Mouse (Mus musculus): ENCODE data around the gene Hoxd12.

Gene Hoxd12

DNA sequence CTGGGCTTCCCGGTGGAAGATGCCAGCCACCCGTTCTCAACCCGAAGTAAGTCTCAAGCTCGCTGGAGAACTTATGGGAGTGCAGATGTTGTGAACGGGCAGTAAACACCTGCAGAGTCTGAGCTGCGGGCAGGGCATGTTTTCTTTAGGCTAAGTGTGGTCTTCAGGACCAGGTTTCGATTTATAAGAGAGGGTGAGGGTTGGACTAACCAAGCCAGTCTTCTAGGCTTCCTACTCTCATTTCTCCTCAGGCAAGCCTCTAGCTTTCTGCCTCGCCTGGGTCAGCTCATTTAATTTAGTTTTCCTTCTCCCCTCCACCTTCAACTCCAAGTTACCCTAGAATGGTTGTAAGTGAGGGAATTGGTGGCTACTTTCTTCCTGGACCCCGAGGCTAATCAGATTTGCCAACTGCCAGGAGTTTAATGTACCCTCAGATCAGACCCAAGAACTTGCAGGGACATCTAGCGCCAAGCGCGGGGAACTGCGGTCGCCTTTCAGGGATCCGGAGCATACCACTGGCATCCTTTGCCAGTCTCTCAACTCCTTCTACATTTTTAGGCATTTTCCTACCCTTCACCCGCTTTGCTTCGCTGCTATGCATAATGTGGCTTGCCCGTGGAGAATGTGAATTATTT lies 11.4 kb upstream of the Hoxd12 start:
- peak in 1 of 2 experiments; percentile 65 for DNase-seq (ENCODE audit: low spot score in 2 of 2)

DNA sequence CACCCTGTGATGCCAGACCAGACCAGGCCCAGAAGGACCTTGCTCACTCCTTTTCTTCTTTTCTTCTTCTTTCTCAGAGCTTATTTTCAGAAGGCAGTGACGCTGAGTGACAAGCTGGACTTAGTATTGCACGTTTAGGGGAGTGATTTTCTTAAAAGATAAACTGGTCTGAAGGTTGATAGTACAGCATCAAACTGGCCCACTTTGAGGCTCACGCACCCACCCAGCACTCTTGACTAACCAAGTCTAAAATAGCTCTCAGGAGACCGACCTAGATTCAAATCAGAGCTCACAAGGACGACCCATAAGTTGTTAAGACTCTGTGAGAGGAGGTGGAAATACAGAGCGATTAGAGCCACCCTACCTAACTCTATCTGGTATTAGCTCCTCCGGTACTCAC lies 8.4 kb upstream of the Hoxd12 start:
- DNase-seq (ENCODE audit: low spot score in 2 of 2): no peak

GRCm38 (mm10) chr2:74667191-74667841 lies 7.5 kb upstream of the Hoxd12 start:
- no peak for DNase-seq (ENCODE audit: low spot score in 2 of 2)

GRCm38 (mm10) chr2:74667842-74668357 lies 6.9 kb upstream of the Hoxd12 start, which contains the start of gene Hoxd13:
Gene Hoxd13, plus strand, starts transcription at chr2:74668310.
- no peak for DNase-seq (ENCODE audit: low spot score in 2 of 2)

DNA sequence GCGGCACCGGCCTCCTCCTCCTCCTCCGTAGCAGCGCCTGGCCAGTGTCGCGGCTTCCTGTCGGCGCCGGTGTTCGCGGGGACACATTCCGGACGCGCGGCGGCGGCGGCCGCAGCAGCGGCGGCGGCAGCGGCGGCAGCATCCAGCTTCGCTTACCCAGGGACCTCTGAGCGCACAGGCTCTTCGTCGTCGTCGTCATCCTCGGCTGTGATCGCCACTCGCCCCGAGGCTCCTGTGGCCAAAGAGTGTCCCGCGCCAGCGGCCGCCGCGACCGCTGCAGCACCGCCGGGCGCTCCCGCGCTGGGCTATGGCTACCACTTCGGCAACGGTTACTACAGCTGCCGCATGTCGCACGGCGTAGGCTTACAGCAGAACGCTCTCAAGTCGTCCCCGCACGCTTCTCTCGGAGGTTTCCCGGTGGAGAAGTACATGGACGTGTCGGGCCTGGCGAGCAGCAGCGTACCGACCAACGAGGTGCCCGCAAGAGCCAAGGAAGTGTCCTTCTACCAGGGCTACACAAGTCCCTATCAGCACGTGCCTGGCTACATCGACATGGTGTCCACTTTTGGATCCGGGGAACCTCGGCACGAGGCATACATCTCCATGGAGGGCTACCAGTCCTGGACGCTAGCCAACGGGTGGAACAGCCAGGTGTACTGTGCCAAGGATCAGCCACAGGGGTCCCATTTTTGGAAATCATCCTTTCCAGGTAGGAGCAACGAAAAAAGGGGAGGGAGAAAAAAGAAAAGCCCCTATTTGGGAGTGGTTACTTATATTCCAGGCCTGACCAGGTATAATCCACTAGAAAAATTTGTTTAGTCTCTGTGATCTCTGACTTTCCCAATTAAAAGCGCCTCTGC lies 6.2 kb upstream of the Hoxd12 start:
- DNase-seq (ENCODE audit: low spot score in 2 of 2): no peak

DNA sequence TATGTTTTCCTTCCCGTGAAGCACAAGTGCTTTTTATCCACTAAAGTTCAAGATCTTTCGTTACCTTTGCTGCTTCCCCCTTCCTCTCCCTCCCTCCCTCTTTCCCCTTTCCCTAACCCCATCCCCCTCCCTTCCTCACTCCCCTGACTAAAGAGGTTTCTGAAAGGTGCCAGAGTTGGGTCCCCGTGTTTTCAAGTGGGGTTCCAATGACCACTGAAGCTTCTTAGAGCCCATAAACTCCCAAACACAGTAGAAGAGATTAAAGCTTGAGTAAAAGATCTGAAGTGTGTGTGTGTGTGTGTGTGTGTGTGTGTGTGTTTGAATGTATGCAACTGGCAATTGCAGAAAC lies 5.6 kb upstream of the Hoxd12 start:
- DNase-seq (ENCODE audit: low spot score in 2 of 2): no peak

DNA sequence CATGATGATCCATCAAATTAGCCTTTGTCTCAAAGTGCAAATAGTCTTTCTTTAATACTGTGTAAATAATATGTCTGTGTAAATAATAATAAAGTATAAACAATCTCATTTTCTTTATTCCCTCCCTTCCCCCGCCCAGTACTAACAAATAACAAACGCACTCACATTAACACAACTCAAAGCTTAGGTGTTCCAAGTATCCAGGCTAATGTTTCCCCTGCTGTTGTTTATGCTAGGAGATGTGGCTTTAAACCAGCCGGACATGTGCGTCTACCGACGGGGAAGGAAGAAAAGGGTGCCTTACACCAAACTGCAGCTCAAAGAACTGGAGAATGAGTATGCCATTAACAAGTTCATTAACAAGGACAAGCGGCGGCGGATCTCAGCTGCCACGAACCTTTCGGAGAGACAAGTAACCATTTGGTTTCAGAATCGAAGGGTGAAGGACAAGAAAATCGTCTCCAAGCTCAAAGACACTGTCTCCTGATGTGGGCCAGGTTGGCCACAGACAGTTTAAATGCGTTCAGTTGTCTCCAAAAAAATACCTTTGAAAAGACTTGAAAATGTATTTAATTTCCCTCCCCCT lies 5.1 kb upstream of the Hoxd12 start:
- DNase-seq (ENCODE audit: low spot score in 2 of 2): no peak

DNA sequence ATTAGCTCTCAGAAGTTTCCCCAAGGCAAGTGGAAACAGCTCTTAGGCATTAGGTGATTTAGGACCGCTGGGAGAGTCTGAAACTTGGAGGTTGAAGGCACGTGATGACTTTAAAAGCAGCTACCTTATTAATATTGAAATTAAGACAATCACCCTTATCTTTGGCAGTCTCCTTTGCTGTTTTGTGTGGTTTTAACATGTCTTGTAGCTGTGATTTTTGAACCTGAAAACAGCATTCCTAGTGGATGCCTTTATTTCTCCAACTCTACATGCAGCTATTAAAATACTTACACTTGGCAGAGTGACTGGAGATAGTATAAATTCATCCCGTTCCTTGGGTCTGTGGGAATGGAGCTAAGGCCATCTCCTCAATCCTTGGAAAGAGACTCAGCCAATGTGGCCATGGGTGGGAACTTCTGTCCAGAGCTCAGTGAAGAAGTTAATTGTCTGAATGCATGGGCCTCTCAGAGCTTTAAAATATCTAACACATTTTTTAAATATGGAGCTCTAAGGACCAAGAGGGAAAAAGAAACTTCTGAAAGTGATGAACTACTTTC lies 4.1 kb upstream of the Hoxd12 start:
- no peak for DNase-seq (ENCODE audit: low spot score in 2 of 2)

DNA sequence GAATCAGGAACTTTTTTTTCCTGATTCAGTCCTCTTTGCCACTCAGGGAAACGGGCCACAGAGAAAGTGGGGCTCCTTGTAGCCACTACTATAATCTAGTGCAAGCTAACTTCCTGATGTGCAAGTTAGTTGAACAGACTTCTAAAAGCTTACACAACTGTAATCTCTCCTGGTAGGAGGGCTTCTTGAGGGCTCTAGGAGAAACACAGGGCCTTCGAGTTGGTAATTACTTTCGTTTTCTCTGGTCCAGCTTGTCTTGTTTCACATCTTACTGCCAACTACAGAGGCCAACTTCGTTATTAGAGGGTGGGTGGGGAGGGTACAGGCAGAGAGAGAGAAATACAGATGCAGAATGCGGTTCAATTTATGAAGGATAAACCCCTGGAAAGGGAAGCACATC lies 3.0 kb upstream of the Hoxd12 start:
- DNase-seq (ENCODE audit: low spot score in 2 of 2): no peak

GRCm38 (mm10) chr2:74672481-74673362 lies 2.1 kb upstream of the Hoxd12 start:
- no peak for DNase-seq (ENCODE audit: low spot score in 2 of 2)

DNA sequence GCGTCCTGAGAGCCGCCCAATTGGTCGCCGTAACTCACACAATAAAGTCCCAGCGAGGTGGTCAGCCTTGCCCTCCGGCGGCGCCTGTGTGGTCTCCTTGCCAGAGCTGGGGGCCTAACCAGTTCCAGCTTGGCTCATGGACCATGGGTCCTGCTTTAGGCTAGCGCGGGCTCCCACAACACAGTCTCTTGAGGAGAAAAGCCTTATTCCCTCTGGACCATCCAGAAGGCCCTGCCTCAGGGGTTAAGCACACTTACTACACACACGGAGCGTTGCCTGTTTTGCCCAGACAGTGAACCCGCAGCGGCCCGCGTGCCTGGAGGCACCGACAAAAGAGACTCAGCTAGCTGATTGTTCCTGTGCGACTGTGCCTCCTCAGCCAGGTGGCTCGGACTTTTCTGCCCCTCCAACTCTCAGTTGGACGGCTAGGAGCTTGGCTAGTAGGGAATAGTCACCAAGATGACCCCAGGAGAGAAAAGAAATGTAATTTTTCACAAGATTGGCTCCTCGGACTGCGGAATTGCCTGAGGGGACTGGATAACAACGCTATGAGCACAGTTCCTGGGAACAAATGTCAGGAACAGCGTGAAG lies 883 bp upstream of the Hoxd12 start:
- no peak for DNase-seq (ENCODE audit: low spot score in 2 of 2)

DNA sequence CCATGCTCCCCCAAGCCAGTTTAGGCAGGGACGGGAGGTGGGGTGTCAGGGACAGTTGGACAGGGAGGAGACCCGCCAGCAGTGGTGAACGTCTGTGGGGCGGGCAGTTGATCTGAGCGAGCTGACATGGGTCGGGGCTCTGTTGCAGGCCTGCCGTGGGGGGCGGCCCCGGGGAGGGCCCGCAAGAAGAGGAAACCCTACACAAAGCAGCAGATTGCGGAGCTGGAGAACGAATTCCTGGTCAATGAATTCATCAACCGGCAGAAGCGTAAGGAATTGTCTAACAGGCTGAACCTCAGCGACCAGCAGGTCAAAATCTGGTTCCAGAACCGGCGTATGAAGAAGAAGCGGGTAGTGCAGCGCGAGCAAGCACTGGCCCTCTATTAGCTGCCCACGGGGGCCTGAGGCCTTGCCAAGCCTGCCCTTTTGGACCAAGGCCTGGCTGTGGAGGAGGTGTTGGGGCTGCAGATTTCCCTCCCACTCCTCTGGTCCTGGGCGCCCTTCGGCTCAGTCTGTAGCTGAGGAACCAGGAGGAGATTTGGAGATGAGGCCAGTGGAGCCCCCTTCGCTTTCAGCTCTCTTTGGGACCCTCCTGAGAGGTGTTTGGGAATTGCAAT lies 961 bp downstream of the Hoxd12 start:
- no peak for DNase-seq (ENCODE audit: low spot score in 2 of 2)

DNA sequence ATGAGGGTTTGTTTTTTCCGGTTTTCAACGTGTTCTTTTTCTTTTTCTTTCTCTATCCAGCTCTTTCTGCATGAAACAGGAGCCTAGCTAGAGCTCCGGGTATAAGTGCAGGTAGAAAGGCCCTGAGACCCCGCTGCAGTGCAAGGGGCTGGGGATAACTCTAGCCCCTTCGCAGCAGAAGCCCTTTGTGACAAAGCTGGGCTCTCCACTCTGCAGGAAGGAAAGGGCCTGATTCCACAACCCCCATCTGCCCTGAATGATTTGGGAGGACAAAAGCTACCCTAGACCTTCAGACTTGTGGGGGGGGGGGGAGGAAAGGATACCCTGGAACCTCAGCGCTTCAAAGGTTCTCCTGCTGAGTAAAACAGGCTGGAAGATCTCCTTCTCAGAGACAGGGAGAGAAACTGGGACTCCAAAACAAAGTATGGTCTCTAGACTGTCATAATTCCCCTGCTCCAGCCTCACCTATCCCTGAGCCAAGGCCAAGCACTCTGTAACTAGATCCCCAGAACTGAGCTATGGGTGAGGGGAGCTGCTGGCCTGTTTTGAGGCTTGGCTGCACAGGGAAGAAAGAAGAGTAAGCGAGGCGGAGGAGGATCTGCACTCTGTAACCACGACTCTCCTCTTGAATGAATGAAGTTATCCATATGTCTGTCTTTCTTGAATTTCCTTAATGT lies 1.7 kb downstream of the Hoxd12 start:
- DNase-seq (ENCODE audit: low spot score in 2 of 2): no peak

- no peak for DNase-seq (ENCODE audit: low spot score in 2 of 2)
Measured at GRCm38 (mm10) chr2:74677106-74677505, 2.3 kb downstream of the Hoxd12 start.

- no peak for DNase-seq (ENCODE audit: low spot score in 2 of 2)
Measured at GRCm38 (mm10) chr2:74678891-74679595, 4.2 kb downstream of the Hoxd12 start, which contains the start of gene Hoxd11. Gene Hoxd11, plus strand, starts transcription at chr2:74679557.

DNA sequence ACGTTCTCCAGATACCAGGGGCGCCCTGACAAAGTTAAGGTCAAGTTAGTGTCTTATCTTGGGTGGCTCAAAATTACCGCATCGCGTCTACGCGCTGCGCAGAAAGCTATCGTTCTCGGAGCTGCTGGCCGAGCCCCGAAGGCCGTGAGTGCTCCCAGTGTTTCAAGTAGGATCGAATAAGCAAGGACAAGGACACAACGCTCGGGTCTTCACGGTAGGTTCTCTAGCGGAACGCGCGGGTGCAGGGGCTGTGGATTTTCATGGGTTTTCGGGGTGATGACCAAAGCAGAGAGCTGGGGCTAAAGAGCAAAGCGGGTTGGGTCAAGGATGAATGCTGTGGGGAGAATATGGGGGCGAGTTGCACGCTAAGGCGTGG lies 4.8 kb downstream of the Hoxd12 start:
- DNase-seq (ENCODE audit: low spot score in 2 of 2): no peak

- no peak for DNase-seq (ENCODE audit: low spot score in 2 of 2)
Measured at GRCm38 (mm10) chr2:74679980-74680379, 5.2 kb downstream of the Hoxd12 start.

DNA sequence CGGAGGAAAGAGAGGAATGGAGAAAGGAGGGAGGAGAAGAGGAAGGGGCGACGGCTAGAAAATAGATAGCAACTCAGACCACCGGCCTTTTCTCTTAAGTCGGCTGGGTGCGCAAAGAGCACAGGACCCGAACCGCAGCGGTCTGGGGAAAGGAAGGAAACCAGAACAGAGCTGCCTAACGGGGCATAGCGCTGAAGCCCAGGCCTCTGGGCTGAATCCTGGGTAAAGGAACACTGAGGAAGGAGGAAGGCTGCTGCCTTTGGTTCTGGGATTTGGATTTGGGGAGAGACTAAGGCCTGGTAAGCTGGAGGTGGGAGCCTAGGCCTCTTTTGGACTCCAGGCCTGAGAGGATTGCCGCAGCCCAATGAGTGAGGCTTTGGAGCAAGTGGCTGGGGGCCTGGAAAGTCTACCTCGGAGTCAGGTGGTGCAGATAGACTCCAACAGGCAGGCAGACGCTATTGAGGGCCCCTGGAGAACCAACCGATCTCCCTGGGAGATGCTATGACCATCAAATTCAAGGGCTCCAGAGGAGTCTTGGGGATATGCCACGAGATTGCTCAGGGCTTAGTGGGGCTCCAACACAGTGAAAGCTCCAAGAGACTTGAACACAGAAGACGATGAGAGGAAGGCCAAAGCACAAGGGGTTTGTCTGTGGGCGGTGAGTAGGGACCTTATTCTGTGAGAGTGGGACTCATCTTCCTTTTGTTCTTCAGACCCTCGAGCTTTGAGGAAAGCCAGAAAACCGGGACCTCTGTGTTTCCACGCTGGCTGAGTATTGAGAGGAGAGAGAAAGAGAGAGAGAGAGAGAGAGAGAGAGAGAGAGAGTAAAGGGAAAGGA lies 6.0 kb downstream of the Hoxd12 start:
- no peak for DNase-seq (ENCODE audit: low spot score in 2 of 2)

Data from left cerebral cortex, adult 9 months (tissue).